Mouse (Mus musculus): ENCODE data around the gene C130026I21Rik.
"Not testable (repeated sequence)": the region's sequence is repeated elsewhere in the genome, so short reads cannot be mapped to it uniquely, and the experiment has no call there.

C130026I21Rik gene

DNA sequence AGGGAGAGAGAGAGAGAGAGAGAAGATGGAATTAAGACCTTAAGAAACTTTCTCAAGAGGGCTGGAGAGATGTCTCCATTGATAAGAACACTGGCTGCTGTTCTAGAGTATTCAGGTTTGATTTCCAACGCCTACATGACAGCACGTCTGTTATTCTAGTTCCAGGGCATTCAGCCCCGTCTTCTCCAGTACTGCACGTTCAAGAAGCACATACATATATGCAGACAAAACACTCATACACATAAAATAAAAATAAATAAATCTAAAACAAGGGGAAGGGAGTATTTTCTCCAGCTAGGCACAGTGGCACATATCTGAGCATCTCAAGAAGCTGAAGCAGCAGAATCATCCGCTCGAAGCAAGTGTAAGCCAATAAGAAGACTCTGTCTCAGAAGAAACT lies 234.6 kb downstream of the C130026I21Rik start:
- in situ Hi-C loops (cut with MboI; ENCODE audit: low sequenced_read_pairs): not testable (repeated sequence)

DNA sequence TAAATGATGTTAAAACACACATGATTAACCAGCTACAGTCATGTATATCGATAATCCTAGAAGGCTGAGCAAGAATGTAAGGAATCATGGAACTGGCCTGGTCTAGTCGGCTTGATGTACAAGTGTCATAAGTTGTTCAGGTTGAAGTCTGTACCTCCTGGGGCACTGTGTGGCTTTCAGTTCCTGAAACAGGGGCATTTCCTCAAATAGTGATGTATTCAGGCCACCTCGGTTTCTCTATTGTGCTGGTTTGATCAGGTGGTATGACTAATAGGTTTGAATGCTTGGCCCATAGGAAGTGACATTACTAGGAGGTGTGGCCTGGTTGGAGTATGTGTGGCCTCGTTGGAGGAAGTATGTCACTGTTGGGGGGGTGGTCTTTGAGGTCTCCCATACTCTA lies 236.0 kb downstream of the C130026I21Rik start:
- in situ Hi-C loops (cut with MboI; ENCODE audit: low sequenced_read_pairs): not testable (repeated sequence)

DNA sequence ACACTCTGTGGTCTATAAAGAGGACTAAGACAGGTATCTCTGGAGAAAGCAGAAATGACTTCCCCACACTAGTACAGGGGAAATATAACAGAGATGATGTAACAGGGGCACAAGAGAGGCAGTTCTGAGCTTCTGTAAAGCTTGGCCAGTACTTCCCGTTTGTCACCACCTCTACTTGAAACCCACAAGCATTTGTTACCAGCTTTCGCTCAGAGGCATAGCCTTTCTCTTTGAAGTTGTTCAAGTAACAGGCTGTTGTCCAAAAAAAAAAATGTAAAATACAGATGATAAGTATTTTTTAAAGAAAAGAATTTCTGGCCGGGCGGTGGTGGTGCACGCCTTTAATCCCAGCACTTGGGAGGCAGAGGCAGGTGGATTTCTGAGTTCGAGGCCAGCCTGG lies 236.8 kb downstream of the C130026I21Rik start:
- in situ Hi-C loops (cut with MboI; ENCODE audit: low sequenced_read_pairs): not testable (repeated sequence)

DNA sequence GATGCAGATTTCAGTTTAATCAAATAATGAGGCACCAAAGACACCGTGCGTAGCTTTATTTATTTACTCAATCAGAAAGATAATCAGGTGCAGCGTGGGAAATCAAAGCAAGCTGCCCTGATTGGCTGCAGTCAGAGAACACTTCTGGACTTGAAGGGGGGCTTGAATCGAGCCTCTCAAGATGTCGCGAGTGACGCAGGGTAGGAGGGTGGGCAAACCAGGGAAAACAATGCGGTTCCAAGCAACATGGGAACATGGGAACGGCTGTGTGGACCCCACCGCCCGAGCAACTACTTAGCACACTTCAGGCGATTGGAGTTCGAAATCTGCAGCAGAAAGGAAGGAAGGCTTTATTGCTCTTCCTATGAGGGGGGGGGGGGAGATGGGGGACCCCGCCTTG lies 240.2 kb downstream of the C130026I21Rik start:
- in situ Hi-C loops (cut with MboI; ENCODE audit: low sequenced_read_pairs): not testable (repeated sequence)

DNA sequence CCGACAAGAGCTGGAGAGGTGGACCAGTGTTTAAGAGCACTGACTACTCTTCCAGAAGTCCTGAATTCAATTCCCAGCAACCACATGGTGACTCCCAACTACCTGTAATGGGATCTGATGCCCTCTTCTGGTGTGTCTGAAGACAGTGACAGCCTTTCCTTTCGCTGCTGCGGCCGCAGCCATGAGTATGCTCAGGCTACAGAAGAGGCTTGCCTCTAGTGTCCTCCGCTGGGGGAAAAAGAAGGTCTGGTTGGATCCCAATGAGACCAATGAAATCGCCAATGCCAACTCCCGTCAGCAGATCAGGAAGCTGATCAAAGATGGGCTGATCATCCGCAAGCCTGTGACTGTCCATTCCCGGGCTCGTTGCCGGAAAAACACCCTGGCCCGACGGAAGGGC lies 258.4 kb downstream of the C130026I21Rik start:
- in situ Hi-C loops (cut with MboI; ENCODE audit: low sequenced_read_pairs): not testable (repeated sequence)

DNA sequence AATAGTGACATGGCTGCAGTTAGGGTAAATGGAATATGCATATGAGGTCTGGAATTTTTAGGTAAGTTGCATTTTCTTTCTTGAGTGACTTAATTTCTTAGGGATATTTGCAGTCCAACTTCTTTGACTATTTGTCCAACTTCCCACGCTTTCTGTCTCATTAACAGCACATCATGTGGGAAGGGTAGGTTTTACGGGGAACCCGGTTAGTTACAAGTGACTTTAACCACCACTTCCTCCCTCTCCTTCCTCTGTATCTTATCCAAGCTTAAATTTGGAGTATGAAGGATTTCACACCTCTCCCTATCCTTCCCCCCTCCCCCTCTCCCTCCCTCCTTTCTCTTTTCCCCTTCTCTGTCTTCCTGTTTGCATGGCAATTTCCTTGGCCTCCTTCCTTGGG lies 259.4 kb downstream of the C130026I21Rik start:
- in situ Hi-C loops (cut with MboI; ENCODE audit: low sequenced_read_pairs): not testable (repeated sequence)

DNA sequence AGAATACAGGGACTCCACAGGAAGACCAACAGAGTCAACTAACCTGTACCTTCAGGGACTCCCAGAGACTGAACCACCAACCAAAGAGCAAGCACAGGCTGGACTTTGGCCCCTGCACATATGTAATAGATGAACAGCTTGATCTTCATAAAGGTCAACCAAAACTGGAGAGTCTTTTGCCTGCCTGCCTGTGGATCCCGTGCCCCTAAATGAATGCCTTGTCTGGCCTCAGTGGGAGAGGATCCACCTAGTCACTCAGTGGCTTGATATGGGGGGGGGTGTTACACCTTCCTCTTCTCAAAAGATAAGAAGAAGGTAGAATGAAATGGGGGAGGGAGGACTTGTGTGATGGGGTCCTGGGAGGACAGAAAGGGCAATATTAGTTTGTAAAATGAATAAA lies 262.6 kb downstream of the C130026I21Rik start:
- in situ Hi-C loops (cut with MboI; ENCODE audit: low sequenced_read_pairs): not testable (repeated sequence)

DNA sequence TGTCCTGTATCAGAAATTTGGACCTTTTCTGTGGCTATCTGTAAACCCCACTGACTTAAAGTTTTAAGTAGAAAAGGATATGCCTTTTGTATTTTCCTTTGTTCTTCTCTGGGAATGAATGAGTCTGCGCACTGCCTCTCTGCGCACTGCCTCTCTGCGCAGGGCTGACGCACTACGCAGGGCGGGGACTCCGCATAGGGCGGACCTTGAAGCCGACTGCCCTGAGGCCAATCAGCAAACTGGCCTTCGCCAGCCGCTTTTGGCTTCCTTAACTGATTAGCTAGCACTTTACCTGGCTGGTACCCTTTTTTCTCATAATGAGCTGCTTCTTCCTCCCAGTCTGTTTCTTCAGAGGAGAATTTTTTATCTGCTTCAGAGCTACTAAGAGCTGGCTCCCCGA lies 271.1 kb downstream of the C130026I21Rik start:
- in situ Hi-C loops (cut with MboI; ENCODE audit: low sequenced_read_pairs): not testable (repeated sequence)

DNA sequence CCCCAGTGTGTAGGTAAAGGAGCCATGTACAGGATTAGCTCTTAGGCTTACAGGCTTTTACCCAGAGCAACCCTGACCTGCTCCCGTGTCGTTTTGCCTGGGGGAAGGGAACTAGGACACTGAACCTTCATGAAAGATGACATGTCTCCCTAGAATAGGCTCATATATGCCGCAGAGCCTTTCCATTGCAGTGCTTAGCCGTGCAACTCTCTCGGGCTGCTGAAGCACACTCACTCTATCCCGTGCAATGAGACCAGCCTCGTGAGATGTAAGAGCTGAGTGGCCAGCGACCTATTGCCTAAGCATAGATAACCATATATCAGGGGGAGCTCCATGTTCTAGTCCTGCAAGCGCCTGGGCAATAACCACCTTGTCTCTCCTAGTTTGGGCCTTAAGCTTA lies 274.1 kb downstream of the C130026I21Rik start:
- in situ Hi-C loops (cut with MboI; ENCODE audit: low sequenced_read_pairs): not testable (repeated sequence)

DNA sequence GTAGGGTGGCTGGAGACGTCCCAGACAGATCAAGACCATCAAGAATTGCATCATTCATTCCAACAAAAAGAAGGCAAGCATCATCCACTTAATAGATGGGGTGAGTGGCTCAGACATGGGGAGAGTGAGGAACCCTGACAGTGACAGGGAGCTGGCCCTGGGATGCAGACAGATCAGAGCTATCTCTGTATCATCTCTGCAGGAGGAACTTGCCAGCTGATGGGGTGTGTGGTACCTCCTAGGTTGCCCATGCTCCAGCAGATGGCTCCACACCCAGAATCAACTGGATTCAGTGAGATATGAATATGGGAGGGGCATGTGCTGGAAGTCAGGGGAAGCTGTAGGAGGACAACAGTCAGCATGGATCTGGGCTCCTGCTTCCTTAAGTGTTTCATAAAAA lies 275.9 kb downstream of the C130026I21Rik start:
- in situ Hi-C loops (cut with MboI; ENCODE audit: low sequenced_read_pairs): not testable (repeated sequence)

DNA sequence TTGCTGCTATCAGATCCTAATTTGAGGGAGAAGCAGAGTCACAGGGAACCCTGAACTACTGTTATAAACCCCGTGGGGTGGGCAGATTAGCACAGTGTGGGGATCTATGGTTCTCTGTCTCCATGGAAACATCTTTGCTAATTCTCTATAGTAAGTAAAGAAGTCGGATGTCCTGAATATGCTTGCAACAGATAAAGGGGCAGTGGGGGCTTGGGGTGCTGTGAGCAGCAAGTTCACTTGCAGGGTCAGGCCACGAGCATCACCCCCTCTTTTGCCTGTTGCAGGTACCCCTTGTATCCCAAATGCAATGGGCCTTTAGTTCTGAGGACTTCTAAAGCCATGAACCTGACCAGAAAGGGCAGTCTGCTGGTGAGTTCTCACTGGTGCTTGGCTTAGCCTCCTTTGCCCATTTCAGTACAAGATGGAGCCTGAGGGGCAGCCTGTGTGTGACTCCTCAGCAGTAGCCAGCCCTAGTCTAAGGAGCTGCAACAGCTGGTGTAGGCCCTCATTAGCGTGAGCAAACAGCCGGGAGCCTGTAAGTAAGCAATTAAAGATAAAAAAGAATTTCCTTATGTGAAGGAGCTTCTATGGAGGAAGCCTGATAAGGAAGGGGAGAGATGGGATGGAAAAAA lies 276.6 kb downstream of the C130026I21Rik start:
- in situ Hi-C loops (cut with MboI; ENCODE audit: low sequenced_read_pairs): not testable (repeated sequence)

DNA sequence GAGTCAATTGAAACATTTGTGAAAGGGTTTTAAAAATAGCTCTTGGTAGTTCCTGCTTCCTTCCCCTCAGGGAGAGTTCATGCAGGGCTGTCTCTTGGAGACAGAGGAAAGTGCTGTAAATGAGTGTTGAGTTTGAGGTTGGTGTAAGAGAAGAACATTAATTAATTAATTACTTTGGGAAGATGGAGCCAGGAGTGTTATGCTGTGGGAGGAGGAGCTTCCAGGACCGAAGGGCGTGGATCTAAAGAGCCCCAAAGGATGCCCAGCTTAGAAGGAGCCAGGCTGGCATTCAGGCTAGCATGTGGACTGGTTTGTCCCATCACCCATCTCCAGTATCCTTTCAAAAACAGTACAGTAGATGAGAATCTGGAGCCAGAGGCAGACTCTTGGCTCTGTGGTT lies 277.1 kb downstream of the C130026I21Rik start:
- in situ Hi-C loops (cut with MboI; ENCODE audit: low sequenced_read_pairs): not testable (repeated sequence)

DNA sequence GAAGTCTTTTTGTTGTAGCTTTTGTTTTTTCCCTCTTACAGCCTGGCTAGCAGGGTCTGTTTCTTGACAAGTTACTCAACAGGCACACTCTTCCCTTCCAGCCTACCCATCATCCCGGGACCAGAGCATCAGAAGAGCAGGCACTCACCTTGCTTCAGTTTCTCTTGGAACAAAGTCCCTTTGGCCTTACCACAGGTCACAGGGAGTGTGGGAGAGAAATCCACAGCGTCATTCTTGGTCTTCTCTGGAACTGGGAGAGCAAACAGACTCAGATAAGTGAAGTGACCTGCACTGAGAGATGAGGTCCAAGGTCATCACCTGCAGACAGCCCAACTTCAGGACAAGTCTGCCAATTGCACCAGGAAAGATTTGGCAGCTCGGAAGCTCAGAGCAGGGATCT lies 277.5 kb downstream of the C130026I21Rik start:
- in situ Hi-C loops (cut with MboI; ENCODE audit: low sequenced_read_pairs): not testable (repeated sequence)

DNA sequence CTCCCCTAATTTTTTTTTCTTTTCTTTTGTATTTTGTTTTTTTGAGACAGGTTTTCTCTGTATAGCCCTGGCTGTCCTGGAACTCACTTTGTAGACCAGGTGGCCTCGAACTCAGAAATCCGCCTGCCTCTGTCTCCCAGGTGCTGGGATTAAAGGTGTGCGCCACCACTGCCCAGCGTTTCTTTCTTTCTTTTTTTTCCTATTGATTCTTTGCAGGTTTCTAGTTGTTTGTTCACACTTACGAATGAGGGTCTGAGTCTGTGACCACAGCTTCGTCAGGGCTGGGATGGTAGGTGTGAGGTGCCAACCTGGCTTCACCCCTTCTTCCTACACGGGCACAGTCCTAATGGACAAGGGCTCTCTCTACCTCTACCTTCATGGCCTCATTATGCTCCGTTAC lies 281.3 kb downstream of the C130026I21Rik start:
- in situ Hi-C loops (cut with MboI; ENCODE audit: low sequenced_read_pairs): not testable (repeated sequence)

DNA sequence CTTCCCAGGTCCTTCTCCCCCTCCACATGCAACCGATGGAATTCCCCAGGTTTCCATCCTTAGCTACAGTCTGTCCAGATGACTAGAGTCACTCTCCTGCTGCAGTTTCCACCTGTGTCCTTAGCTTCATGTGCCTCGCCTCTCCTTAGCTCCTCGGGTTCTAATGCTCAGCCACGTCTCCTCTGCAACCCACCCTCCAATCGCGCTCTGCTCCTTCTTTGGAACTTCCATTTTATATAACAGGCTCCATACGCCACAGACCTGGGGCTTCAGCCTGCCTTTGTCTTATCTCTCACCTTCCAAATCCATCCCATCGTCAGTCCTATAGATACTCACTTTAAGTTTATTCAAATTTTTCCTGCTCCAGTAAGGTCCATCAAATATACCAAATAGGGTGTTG lies 282.6 kb downstream of the C130026I21Rik start:
- in situ Hi-C loops (cut with MboI; ENCODE audit: low sequenced_read_pairs): not testable (repeated sequence)

DNA sequence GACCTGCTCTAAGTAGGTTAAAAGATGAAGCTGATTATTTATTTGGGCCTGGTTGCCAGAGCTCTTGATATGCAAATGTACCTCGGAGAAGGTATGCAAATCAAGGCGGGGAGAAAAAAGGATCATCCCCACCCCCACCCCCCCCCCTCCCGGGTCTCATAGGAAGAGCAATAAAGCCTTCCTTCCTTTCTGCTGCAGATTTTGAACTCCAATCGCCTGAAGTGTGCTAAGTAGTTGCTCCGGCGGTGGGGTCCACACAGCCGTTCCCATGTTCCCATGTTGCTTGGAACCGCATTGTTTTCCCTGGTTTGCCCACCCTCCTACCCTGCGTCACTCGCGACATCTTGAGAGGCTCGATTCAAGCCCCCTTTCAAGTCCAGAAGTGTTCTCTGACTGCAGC lies 308.6 kb downstream of the C130026I21Rik start:
- in situ Hi-C loops (cut with MboI; ENCODE audit: low sequenced_read_pairs): not testable (repeated sequence)

DNA sequence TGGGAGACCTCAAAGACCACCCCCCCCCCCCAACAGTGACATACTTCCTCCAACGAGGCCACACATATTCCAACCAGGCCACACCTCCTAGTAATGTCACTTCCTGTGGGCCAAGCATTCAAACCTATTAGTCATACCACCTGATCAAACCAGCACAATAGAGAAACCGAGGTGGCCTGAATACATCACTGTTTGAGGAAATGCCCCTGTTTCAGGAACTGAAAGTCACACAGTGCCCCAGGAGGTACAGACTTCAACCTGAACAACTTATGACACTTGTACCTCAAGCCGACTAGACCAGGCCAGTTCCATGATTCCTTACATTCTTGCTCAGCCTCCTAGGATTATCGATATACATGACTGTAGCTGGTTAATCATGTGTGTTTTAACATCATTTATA lies 312.7 kb downstream of the C130026I21Rik start:
- in situ Hi-C loops (cut with MboI; ENCODE audit: low sequenced_read_pairs): not testable (repeated sequence)

DNA sequence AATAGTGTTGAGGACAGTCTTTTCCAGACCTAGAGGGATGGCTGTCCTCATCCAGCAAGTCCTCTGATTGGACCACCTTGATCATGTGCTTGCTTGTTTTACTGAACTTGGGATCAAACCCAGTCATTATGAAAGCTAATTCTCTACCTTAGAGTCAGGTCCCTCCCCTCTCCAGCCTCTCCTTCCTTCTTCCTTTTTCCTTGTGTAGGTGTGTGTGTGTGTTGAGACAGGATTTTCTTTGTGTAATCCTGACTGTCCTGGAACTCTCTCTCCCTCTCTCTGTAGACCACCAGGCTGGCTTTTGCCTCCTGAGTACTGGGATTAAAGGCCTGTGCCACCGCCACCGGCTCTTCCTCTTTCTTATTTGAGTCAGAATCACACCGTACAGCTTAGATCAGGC lies 313.6 kb downstream of the C130026I21Rik start:
- in situ Hi-C loops (cut with MboI; ENCODE audit: low sequenced_read_pairs): not testable (repeated sequence)

DNA sequence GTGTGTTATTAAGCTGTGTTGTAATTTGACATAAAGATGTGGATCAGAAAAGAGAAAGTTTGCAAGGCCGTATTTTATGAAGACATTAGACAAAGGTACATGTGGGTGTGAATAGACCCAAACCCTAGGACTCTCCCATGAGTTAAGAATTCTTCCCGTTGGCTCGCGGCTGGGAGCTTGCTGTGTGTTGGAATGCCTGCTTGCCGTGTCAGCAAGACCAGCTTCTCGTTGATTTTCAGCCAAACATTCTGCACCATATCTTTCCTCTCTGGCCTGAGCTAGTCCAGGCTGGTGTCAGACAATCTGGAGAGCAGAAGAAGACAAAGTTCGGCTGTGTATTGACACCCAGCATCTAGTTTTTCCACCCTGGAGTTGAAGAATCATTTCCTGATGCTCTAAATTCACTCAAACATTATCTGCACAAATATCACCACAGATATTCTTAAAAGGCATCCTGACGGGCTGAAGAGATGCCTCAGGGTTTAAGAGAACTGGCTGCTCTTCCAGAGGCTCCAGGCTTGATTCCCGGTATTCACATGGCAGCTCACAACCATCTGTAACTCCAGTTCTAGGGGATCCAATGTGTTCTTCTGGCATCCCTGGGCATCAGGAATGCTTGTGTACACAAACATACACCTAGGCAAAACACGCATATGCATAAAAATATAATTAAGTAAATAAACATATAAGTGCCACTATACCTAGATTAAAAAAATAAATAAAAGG lies 317.7 kb downstream of the C130026I21Rik start:
- in situ Hi-C loops (cut with MboI; ENCODE audit: low sequenced_read_pairs): no loop called here

DNA sequence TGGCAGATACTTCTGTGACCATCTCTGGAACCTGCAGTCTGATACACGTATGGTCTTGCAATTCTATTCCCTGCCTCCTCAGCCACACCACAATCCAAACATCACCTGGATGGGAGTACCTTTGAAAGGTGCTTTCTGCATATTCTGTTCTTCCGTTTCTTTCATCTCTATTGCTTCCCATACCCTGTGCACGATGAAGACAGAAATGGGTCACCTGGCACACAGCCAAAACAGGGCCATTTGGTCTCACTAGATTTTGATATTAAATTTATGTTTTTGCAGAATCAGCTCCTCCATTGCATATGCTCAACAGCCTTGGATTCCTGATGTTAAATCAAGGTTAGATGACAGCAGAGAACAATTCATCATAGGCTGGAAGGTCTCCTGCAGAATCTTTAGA lies 318.8 kb downstream of the C130026I21Rik start:
- in situ Hi-C loops (cut with MboI; ENCODE audit: low sequenced_read_pairs): no loop called here

DNA sequence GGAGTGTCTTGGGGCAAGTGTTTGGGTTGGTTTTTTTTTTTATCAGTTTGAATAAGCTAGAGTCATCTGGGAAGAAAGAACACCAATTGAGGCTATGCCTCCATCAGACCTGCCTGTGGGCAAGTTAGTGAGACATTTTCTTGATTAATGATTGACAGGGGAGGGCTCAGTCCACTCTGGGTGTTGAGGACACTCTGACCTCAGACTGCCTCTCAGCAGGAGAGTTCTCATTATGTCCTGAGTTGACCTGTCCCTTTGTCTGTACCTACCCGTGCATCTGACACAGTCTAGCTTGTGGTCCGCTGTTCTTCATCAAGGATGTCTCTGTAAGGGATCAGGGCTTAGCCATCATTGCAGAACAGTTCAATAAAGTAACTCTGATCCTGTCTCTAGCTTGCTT lies 323.0 kb downstream of the C130026I21Rik start:
- in situ Hi-C loops (cut with MboI; ENCODE audit: low sequenced_read_pairs): no loop called here

DNA sequence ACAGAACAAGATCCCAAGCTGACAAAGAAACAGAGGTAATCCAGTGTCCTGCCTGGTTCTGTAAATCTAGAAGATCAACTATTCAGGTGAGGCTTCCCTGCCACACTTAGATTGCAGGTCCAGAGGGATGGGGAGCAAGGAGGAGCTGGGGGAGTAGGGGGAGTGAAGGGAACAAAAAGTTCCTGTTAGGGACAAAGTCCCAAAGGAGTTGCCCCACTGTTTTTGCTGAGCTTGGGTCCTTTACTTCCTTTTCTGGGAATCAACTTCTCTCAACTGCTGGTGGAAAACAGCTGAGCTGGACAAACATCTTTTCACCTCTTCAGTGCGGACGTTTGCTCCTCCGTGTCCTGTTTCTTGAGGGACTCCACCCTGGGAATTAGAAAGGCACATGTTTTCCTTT lies 324.4 kb downstream of the C130026I21Rik start:
- in situ Hi-C loops (cut with MboI; ENCODE audit: low sequenced_read_pairs): no loop called here

DNA sequence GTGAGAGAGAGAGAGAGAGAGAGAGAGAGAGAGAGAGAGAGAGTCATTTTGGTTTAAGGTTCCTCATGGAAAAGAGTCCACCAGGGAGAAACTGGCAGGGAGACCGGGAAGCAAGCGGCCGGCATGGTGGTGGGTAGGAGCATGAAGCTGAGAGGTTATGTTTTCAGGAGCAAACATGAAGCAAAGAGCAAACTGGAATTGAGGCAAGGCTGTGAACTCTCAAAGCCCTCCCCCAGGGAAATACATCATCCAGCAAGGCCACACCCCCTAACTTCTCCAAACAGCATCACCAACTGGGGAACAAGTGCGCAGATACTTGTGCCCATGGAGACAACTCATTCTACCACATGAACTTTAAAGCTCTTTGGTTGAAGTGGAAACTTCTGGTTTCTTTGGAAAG lies 326.8 kb downstream of the C130026I21Rik start:
- in situ Hi-C loops (cut with MboI; ENCODE audit: low sequenced_read_pairs): no loop called here
